Comparison of ENCODE assay signal across 8 mouse cellular contexts in the genomic region with DNA sequence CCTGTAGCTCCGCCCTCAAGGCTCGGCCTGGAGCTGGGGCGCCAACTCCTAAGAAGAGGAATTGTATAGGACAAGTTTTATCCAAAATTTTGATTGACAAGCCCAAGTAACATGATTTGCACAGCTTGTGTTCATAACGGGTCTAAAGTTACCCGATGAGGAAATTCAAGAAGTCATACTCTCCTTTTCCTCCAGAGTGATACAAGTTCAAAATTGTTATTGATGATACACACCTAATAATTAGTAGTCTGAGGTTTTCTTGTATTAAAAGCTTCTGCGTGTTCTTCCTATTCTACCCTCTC. TPM values are rescaled to one million over a fixed set of nuclear protein-coding genes. Genes with fewer than 3 reads are reported as not detected.
DNase-seq lines count a peak whose midpoint lies in the region; ATAC-seq and TF ChIP-seq lines count a peak whose summit lies in the region.

A gene (minus strand): TSS at position 3 of the 302 bp plus-strand sequence.

- no peaks in the 10 kb centered on the region; the same call in 1 of the 2 replicates for H3K4me1 ChIP-seq in lung, adult 2 months (ENCODE audit: control insufficient read depth, insufficient read depth, low read length)
- 0 out of 2 replicates have a peak, but pooled peaks cover 4% of the 10 kb centered on the region for H3K4me1 ChIP-seq in forebrain, embryonic 12.5 days
- peaks cover 2% of the 10 kb centered on the region; the same call in 1 of the 2 replicates for H3K4me1 ChIP-seq in hindbrain, embryonic 12.5 days
- H3K4me1 ChIP-seq in midbrain, embryonic 16.5 days (ENCODE audit: control insufficient read depth, insufficient read depth, low read length) = peaks cover 7% of the 10 kb centered on the region; the same call in 1 of the 2 replicates

- H3K4me2 ChIP-seq in forebrain, embryonic 12.5 days = peak within 1 kb of the TSS; percentile 89
- peak within 1 kb of the TSS; percentile 85 for H3K4me2 ChIP-seq in hindbrain, embryonic 12.5 days (replicated peaks)
- H3K4me2 ChIP-seq in midbrain, embryonic 16.5 days (ENCODE audit: low read length) = peak within 1 kb of the TSS; percentile 91

- no peak for DNase-seq in lung, adult 2 months
- DNase-seq in lung, postnatal 4 days = no peak
- DNase-seq in cerebellum, adult 9-10 months = no peak
- DNase-seq in layer of hippocampus, adult 9-11 months = no peak
- no peak for DNase-seq in lung, postnatal 10 days

- no peak for TF ChIP-seq CTCF in lung, adult 2 months (IDR thresholded peaks at IDR 0.05; ENCODE audit: insufficient read depth, low read length)

- H3K27me3 ChIP-seq in forebrain, embryonic 12.5 days = peaks cover 7% of the 10 kb centered on the region; the same call in 1 of the 2 replicates
- H3K27me3 ChIP-seq in hindbrain, embryonic 12.5 days = peaks cover 3% of the 10 kb centered on the region
- H3K27me3 ChIP-seq in midbrain, embryonic 16.5 days (ENCODE audit: control insufficient read depth, insufficient read depth, low read depth, low read length) = no peaks in the 10 kb centered on the region; the same call in 1 of the 2 replicates

- H3K9me3 ChIP-seq in forebrain, embryonic 12.5 days = no peaks in the 10 kb centered on the region
- H3K9me3 ChIP-seq in hindbrain, embryonic 12.5 days (replicated peaks) = 0 out of 2 replicates have a peak, but pooled peaks cover 3% of the 10 kb centered on the region
- H3K9me3 ChIP-seq in midbrain, embryonic 16.5 days (replicated peaks; ENCODE audit: control insufficient read depth, low read length, poor library complexity, severe bottlenecking) = no peaks in the 10 kb centered on the region

- no peaks in the 10 kb centered on the region for H3K36me3 ChIP-seq in forebrain, embryonic 12.5 days (replicated peaks)
- H3K36me3 ChIP-seq in hindbrain, embryonic 12.5 days = no peaks in the 10 kb centered on the region
- H3K36me3 ChIP-seq in midbrain, embryonic 16.5 days (ENCODE audit: control insufficient read depth, insufficient read depth, low read length) = peaks cover 7% of the 10 kb centered on the region; the same call in 1 of the 2 replicates

- H3K4me3 ChIP-seq in lung, adult 2 months (replicated peaks; ENCODE audit: extremely low read depth, low read depth, low read length) = peak within 1 kb of the TSS; percentile 23
- peak within 1 kb of the TSS; percentile 64 for H3K4me3 ChIP-seq in forebrain, embryonic 12.5 days (replicated peaks)
- H3K4me3 ChIP-seq in hindbrain, embryonic 12.5 days = peak within 1 kb of the TSS; percentile 74
- peak within 1 kb of the TSS; percentile 78 for H3K4me3 ChIP-seq in midbrain, embryonic 16.5 days (ENCODE audit: low read depth, low read length)

- no peak for TF ChIP-seq POLR2A in lung, adult 2 months (IDR thresholded peaks at IDR 0.05; ENCODE audit: borderline replicate concordance, extremely low read depth, low read depth, low read length)

- peak within 1 kb of the TSS; percentile 87 for H3K27ac ChIP-seq in forebrain, embryonic 12.5 days
- peak within 1 kb of the TSS; percentile 86 for H3K27ac ChIP-seq in hindbrain, embryonic 12.5 days
- H3K27ac ChIP-seq in midbrain, embryonic 16.5 days (ENCODE audit: low read length) = peak within 1 kb of the TSS; percentile 95

- peak within 1 kb of the TSS; percentile 72 for H3K9ac ChIP-seq in forebrain, embryonic 12.5 days
- H3K9ac ChIP-seq in hindbrain, embryonic 12.5 days = peak within 1 kb of the TSS; percentile 74
- H3K9ac ChIP-seq in midbrain, embryonic 16.5 days (ENCODE audit: low read depth, low read length) = peak within 1 kb of the TSS; percentile 87

- no peak for ATAC-seq in forebrain, embryonic 12.5 days (ENCODE audit: low FRiP score)
- ATAC-seq in hindbrain, embryonic 12.5 days (ENCODE audit: low FRiP score) = no peak
- no peak for ATAC-seq in midbrain, embryonic 16.5 days

- WGBS in lung, adult 2 months = 17% methylated on average over 6 of the region's 6 CpGs
- 17% methylated on average over 6 of the region's 6 CpGs for WGBS in forebrain, embryonic 12.5 days
- 15% methylated on average over 6 of the region's 6 CpGs for WGBS in hindbrain, embryonic 12.5 days
- WGBS in midbrain, embryonic 16.5 days = 11% methylated on average over 6 of the region's 6 CpGs

RNA-seq across cellular contexts. Expression of the gene that starts here (rescaled TPM):
- 4.7 and 5.5 TPM in 2 replicates for polyA plus RNA-seq in lung, adult 2 months (2012; rRNA removed)
- polyA plus RNA-seq in forebrain, embryonic 12.5 days (2016; fragmentation: Nextera tagmentation; extraction: Ambion mirVana) = 1.8 and 2.3 TPM in 2 replicates
- 1.4 and 3.0 TPM in 2 replicates for polyA plus RNA-seq in hindbrain, embryonic 12.5 days (2016; fragmentation: Nextera tagmentation; extraction: Ambion mirVana)
- polyA plus RNA-seq in midbrain, embryonic 16.5 days (2015; fragmentation: Nextera tagmentation; extraction: Ambion mirVana) = 1.9 and 2.0 TPM in 2 replicates

Comparison
In these comparisons a context has a peak if more than half of its experiments do, and no peak if none do; other contexts are left out.
1. H3K4me3 ChIP-seq: peak in every context shown above with its lines; median percentile 78 in midbrain, embryonic 16.5 days; 74 in hindbrain, embryonic 12.5 days; 64 in forebrain, embryonic 12.5 days; 23 in lung, adult 2 months.